ENCODE assay signal across 16 mouse cellular contexts in genomic region chr9:109917931-109918330, GRCm38 (mm10). TPM values are rescaled to one million over a fixed set of nuclear protein-coding genes. Genes with fewer than 3 reads are reported as not detected.
DNase-seq lines count a peak whose midpoint lies in the region; ATAC-seq lines count a peak whose summit lies in the region.
"Had no signal": no experiment of that assay in that cellular context is flagged by ENCODE, and none has a peak within 500 bp of the region (broad histone marks: within the 10 kb centered on the region; RNA-seq: fewer than 3 reads in every experiment).

No protein-coding gene starts in this region.

- H3K9me3 ChIP-seq in heart, embryonic 12.5 days (replicated peaks), result no peaks in the 10 kb centered on the region
- H3K9me3 ChIP-seq in hindbrain, embryonic 16.5 days (ENCODE audit: control insufficient read depth, low read length), result no peaks in the 10 kb centered on the region
- H3K9me3 ChIP-seq: hindbrain, embryonic 10.5 days; lung, embryonic 15.5 days had no signal

- H3K9ac ChIP-seq in heart, embryonic 12.5 days, result no peak overlapping the region
- no peak overlapping the region for H3K9ac ChIP-seq in hindbrain, embryonic 16.5 days (ENCODE audit: low read depth, low read length)
- H3K9ac ChIP-seq: forebrain, postnatal 0 days; lung, embryonic 15.5 days had no signal

- no peaks in the 10 kb centered on the region for H3K27me3 ChIP-seq in heart, embryonic 12.5 days (replicated peaks)
- H3K27me3 ChIP-seq in hindbrain, embryonic 16.5 days (replicated peaks; ENCODE audit: control insufficient read depth, insufficient read depth, low read length), result no peaks in the 10 kb centered on the region
- H3K27me3 ChIP-seq: lung, embryonic 15.5 days had no signal

- no peaks in the 10 kb centered on the region for H3K36me3 ChIP-seq in heart, embryonic 12.5 days
- H3K36me3 ChIP-seq in hindbrain, embryonic 16.5 days (ENCODE audit: control insufficient read depth, insufficient read depth, low read length), result no peaks in the 10 kb centered on the region
- H3K36me3 ChIP-seq: hindbrain, embryonic 10.5 days; lung, embryonic 15.5 days had no signal

- no peak overlapping the region for H3K4me3 ChIP-seq in heart, embryonic 12.5 days
- no peak overlapping the region for H3K4me3 ChIP-seq in hindbrain, embryonic 16.5 days (ENCODE audit: low read length)
- H3K4me3 ChIP-seq: hindbrain, embryonic 10.5 days; layer of hippocampus, adult 2 months; lung, embryonic 15.5 days had no signal

- no peak overlapping the region for H3K4me2 ChIP-seq in heart, embryonic 12.5 days
- H3K4me2 ChIP-seq in hindbrain, embryonic 16.5 days (ENCODE audit: low read length), result no peak overlapping the region
- H3K4me2 ChIP-seq: liver, embryonic 11.5 days; lung, embryonic 15.5 days had no signal

- DNase-seq in heart, adult 11 months, result peak; percentile 94
- DNase-seq in lung, postnatal 36 days, result peak; percentile 21
- DNase-seq in lung, postnatal 25 days (ENCODE audit: low spot score), result no peak
- DNase-seq in adrenal gland, postnatal 14 days, result peak; percentile 79
- DNase-seq in testis, postnatal 10 days (ENCODE audit: low spot score), result peak; percentile 66
- DNase-seq: forebrain, postnatal 0 days; kidney, adult 11 months; thymus, adult 18-20 months had no signal

- no peak overlapping the region for H3K27ac ChIP-seq in heart, embryonic 12.5 days (ENCODE audit: poor library complexity, severe bottlenecking)
- no peak overlapping the region for H3K27ac ChIP-seq in hindbrain, embryonic 16.5 days (ENCODE audit: low read depth, low read length)
- H3K27ac ChIP-seq: hindbrain, embryonic 10.5 days; layer of hippocampus, adult 2 months; lung, embryonic 15.5 days had no signal

- no peak for ATAC-seq in heart, embryonic 12.5 days (ENCODE audit: insufficient number of reproducible peaks, low FRiP score)
- ATAC-seq in hindbrain, embryonic 16.5 days, result no peak
- ATAC-seq: activated CD4-positive, CD25-positive, alpha-beta regulatory T cell, adult 4 months; CD4-positive, CD25-positive, alpha-beta regulatory T cell, adult 4 months; forebrain, postnatal 0 days had no signal

- H3K4me1 ChIP-seq in heart, embryonic 12.5 days (replicated peaks), result no peaks in the 10 kb centered on the region
- H3K4me1 ChIP-seq in hindbrain, embryonic 16.5 days (ENCODE audit: control insufficient read depth, insufficient read depth, low read depth, low read length), result no peaks in the 10 kb centered on the region
- H3K4me1 ChIP-seq: hindbrain, embryonic 10.5 days; lung, embryonic 15.5 days had no signal

- 74% methylated on average over 2 of the region's 2 CpGs for WGBS in heart, embryonic 12.5 days
- WGBS in hindbrain, embryonic 16.5 days, result 78% methylated on average over 2 of the region's 2 CpGs

RNA-seq across cellular contexts. Expression of gene Map4, which starts 13.3 kb away (rescaled TPM):
- polyA plus RNA-seq in heart, embryonic 12.5 days (2016; fragmentation: Nextera tagmentation; extraction: Ambion mirVana), result 118 and 122 TPM in 2 replicates
- total RNA-seq in adrenal gland, postnatal 14 days (2021), result 85.4 and 94.2 TPM in 2 replicates
- 206 and 219 TPM in 2 replicates for polyA plus RNA-seq in hindbrain, embryonic 16.5 days (2015; fragmentation: Nextera tagmentation; extraction: Ambion mirVana)

RNA-seq across cellular contexts. Expression of gene Cdc25a, which starts 42.6 kb away (rescaled TPM):
- polyA plus RNA-seq in heart, embryonic 12.5 days (2016; fragmentation: Nextera tagmentation; extraction: Ambion mirVana), result 27.6 and 28.6 TPM in 2 replicates
- total RNA-seq in adrenal gland, postnatal 14 days (2021), result 14.6 and 16.7 TPM in 2 replicates
- 9.1 and 11.0 TPM in 2 replicates for polyA plus RNA-seq in hindbrain, embryonic 16.5 days (2015; fragmentation: Nextera tagmentation; extraction: Ambion mirVana)
